Mouse (Mus musculus): Measurements from ENCODE around the gene Olfr312. TPM values are rescaled to one million over a fixed set of nuclear protein-coding genes. Genes with fewer than 3 reads are reported as not detected.

The Olfr312 gene
- total RNA-seq, 1 experiment from 2014 or later: not detected

DNA sequence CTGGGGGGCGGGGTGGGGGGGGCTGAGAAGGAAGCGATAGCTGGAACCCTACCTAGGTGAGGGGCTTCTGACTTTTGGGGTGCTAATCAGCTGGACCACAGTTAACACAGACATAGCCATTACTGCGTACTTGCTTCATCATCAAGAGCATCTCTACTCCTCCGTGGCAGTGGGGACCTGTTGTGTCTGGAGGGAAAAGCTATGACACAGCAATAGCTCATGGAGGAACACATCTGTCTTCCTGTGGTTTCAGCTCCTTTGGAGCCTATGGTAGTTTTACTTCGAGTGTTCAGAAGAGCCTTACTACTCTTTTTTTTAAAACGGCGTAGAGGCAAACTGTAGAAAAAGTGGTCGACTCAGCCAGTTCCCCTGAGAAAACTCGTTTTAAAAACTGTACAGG is 18.6 kb downstream of the Olfr312 start:
- peak; percentile 33; the same call in 1 of the 2 replicates for ATAC-seq (replicated peaks; ENCODE audit: low read depth, poor library complexity, severe bottlenecking)

GRCm38 (mm10) chr11:58849731-58850130 is 20.7 kb downstream of the Olfr312 start:
- ATAC-seq (replicated peaks; ENCODE audit: low read depth, poor library complexity, severe bottlenecking): no peak

DNA sequence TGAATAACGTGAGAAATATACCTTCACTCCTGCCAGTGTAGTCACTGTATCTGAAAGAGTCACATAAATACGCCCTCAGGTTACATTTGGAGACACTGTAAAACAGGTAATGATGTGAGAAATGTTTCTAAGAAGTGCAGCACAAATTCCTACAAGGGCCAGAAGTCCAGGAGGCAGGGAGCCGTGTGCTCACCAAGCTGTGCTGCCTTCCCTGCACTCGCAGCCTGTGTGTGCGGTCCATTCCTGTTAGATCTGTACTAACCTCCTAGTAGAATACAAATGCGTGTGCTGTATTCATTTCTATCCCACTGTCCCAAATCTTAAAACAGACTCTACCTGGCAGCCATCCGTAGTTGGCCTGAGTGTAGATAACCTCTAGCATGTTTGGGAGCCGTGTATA is 31.7 kb downstream of the Olfr312 start:
- ATAC-seq (replicated peaks; ENCODE audit: low read depth, poor library complexity, severe bottlenecking): no peak

DNA sequence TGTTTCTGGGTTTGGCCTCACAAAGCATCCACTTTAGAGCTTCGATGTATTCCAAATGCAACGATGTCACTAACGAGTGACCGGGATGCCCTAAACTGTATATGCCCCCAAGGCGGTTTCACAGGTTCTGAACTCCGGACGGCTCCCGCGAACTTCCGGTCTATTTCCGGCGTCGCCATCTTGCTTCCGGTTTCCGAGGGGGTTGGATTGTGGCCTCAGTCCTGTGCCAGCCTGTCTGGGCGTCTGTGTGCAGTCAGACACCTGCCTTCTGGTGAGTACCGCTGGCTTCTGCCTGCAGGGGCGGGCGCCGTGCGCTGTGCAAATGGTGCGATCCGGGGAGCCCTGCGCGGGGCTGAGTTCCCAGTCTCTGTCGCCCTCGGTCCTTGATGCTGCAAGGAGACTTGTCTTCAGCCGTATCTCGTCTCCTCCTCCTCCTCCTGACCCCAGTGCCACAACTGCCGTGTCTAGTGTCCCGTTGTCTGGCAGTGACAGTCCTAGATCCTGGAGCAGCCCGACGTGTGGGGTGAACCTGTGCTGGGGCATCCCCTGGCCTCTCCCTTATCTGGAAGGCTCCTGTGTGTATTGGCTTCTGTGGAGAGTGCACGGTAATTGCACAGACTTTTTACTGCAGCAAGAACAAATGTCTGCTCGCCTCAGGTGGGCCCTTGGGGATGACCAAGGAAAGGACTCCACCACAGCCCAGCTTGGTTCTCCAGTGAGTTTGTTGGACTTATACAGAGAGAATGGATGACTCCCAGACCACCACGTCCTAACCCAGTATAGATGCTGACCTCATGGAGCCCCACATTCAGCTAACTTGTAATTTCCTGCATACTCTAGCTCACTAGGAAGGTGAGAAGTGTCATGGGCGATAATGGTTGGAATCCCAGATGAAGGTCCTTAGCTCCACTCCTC is 38.3 kb downstream of the Olfr312 start, which contains the start of gene 2810021J22Rik:
TSS of gene 2810021J22Rik (plus strand) at position 178 of the 915 bp plus-strand sequence.
- ATAC-seq (replicated peaks; ENCODE audit: low read depth, poor library complexity, severe bottlenecking): peak; percentile 96

DNA sequence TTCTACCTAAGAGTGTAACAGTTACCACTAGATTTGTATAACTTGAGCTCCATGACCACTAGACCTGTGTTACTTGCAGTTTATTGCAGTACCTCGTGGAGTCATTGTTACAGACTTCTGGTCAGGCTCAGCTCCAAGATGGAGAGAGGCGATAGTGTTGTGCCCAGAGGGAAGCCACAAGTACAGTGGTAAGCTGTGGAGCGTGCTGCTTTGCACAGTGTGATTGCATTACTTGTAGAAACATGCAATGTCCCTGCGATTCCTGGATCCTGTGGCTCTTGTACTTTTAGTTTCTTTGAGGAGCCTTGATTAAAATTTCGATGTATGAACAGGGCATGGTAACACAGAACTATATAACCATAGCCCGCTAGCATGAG is 38.9 kb downstream of the Olfr312 start:
- no peak for ATAC-seq (replicated peaks; ENCODE audit: low read depth, poor library complexity, severe bottlenecking)

DNA sequence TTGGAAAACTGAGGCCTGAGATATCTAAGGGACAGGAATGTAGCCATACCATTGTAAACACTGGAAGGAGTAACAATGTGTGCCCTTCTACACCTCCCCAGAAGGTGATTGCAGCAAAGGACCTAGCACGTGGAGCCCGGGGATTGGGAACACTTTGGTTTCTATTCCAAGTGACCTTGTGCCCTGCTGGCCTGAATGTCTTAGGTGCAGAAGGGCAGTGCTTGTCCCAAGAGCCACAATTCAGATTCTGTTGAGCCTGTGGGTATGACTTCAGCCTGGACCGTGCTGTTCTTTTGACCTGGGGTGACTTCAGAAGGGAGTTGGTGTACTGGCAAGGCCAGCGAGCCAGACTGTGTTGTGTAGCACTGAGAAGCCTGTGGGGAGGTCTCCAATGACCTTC is 41.9 kb downstream of the Olfr312 start:
- no peak for ATAC-seq (replicated peaks; ENCODE audit: low read depth, poor library complexity, severe bottlenecking)

DNA sequence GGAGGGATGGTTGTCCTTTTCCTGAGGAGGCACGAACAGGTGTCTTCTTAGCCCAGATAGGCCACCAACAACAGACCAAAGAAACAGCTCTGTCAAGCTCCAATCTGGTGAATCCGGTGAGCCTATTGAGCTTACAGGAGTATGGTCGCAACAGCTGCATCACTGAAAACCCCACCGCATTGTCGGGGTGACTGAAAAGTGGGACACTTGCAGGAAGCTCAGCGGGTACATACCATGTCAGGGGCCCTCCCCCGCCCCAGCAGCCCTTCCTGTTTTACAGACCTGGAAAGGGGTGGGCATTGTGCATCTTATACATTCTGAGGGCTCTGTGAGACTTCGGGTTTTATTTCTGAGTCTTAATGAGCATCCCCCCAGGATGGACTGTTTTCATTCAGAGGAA is 54.7 kb downstream of the Olfr312 start:
- ATAC-seq (replicated peaks; ENCODE audit: low read depth, poor library complexity, severe bottlenecking): no peak

Other genes starting within 250 kb of the Olfr312 start
- not detected in 2 replicates for gene Olfr324, start 234.1 kb upstream of the Olfr312 start, total RNA-seq (2017)
- gene 2210407C18Rik, start 213.2 kb upstream of the Olfr312 start, total RNA-seq (2017): not detected in 2 replicates
- gene Olfr323, start 198.7 kb upstream of the Olfr312 start, total RNA-seq (2017): not detected in 2 replicates
- 4.7 and 8.4 TPM in 2 replicates for gene Trim58, start 188.8 kb upstream of the Olfr312 start, total RNA-seq (2017)
- 0.27 TPM in 1 of 2 replicates, not detected in the other for gene Olfr322, start 170.5 kb upstream of the Olfr312 start, total RNA-seq (2017)
- gene Olfr320, start 148.1 kb upstream of the Olfr312 start, total RNA-seq (2017): not detected in 2 replicates
- gene Olfr319, start 130.1 kb upstream of the Olfr312 start, total RNA-seq (2017): not detected in 2 replicates
- gene Olfr318, start 105.2 kb upstream of the Olfr312 start, total RNA-seq (2017): not detected in 2 replicates
- not detected in 2 replicates for gene Olfr317, start 90.0 kb upstream of the Olfr312 start, total RNA-seq (2017)
- gene Olfr316, start 76.5 kb upstream of the Olfr312 start, total RNA-seq (2017): not detected in 2 replicates
- gene Olfr315, start 56.0 kb upstream of the Olfr312 start, total RNA-seq (2017): not detected in 2 replicates
- not detected in 2 replicates for gene Olfr314, start 46.3 kb upstream of the Olfr312 start, total RNA-seq (2017)
- gene Fam183b, start 27.3 kb upstream of the Olfr312 start, total RNA-seq (2017): not detected in 2 replicates
- gene Olfr313, start 14.2 kb upstream of the Olfr312 start, total RNA-seq (2017): not detected in 2 replicates
- not detected in 2 replicates for gene Olfr311, start 10.0 kb downstream of the Olfr312 start, total RNA-seq (2017)
- 1.8 and 2.0 TPM in 2 replicates for gene Gm12258, start 17.9 kb downstream of the Olfr312 start, total RNA-seq (2017)
- gene 2810021J22Rik, start 38.0 kb downstream of the Olfr312 start, total RNA-seq (2017): 4.7 and 11.1 TPM in 2 replicates
- gene Zfp39, start 75.0 kb downstream of the Olfr312 start, total RNA-seq (2017): 14.6 and 16.4 TPM in 2 replicates
- gene Btnl10, start 88.7 kb downstream of the Olfr312 start, total RNA-seq (2017): 3.8 and 5.9 TPM in 2 replicates
- gene Rnf187, start 109.7 kb downstream of the Olfr312 start, total RNA-seq (2017): 88.5 and 107 TPM in 2 replicates
- gene Hist3h2ba, start 119.7 kb downstream of the Olfr312 start, total RNA-seq (2017): 12.7 and 17.8 TPM in 2 replicates
- 215 and 229 TPM in 2 replicates for gene Hist3h2a, start 125.4 kb downstream of the Olfr312 start, total RNA-seq (2017)
- gene Trim17, start 125.4 kb downstream of the Olfr312 start, total RNA-seq (2017): not detected in 2 replicates
- 14.8 and 16.9 TPM in 2 replicates for gene Trim11, start 148.9 kb downstream of the Olfr312 start, total RNA-seq (2017)